Mouse (Mus musculus): ENCODE measurements around the gene Foxp1.

Gene Foxp1

DNA sequence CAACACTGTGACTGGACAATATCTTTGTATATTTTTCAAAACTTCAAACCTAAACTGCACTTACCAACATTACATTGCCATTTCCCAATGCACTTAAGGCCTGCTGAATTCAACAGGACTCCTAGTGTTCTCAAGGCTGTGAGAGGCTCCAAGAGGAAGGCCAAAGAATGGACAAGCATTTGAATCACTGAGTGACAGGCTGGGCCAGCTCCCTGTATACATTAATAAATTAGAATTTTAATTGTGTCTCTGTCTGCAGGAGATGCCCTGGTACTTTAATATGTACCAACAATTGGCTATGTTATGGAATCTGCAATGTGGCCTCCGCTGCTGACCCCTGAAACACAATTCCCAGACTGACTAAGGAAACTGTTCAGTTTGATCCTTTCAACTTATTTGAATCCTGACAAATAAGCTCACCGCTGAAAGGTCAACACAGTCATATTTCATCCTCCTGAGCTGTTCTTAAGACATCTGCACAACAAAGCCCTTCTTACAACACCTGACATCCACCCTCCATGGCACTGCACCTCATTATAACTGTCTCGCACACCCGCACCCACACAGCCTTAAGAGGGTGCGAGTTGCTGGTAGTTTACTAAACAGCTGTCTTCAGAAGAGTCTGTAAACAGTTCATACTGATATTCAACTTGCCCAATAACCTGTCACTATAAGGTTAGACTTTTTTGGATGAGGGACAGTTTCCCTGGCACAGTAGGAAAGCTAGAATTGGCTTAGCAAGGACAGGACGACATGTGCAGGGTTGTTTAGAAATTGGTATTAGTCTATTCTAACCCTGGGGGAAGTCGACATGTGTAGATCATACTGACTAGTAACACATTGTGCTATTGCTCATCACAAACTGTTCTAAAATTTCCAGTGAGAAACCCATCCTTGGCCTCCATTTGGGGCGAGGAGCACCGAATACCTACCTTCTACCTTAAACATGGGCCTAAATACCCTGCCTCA, 448.9 kb downstream of the Foxp1 start:
- DNase-seq = no peak

- DNase-seq = no peak
Observed at GRCm38 (mm10) chr6:99070710-99071109, 451.8 kb downstream of the Foxp1 start.

GRCm38 (mm10) chr6:99069726-99070125, 452.8 kb downstream of the Foxp1 start:
- no peak for DNase-seq

- DNase-seq = no peak
Observed at GRCm38 (mm10) chr6:99065569-99066353, 456.8 kb downstream of the Foxp1 start.

DNA sequence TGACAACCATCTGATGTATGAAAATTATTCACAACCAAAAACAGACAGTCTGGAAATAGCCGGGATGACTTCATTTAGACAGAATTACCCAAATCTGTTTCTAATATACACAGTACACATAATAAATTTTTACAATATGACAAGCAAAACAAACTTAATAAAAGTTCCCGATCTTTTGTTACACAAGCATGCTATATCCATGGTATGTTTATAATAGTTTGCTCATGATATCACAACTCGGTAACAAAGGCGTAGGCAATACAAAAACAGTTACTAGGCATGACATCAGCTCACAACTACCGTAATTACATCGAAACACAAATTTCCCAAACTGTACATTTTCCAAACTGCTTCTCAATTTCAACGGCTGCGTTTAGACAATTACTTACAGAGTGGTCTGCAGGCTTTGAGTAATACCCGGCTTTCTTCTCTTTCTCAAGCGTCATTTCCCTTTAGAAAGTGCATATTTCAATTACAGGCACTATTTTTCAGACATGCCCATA, 458.5 kb downstream of the Foxp1 start:
- DNase-seq = no peak

DNA sequence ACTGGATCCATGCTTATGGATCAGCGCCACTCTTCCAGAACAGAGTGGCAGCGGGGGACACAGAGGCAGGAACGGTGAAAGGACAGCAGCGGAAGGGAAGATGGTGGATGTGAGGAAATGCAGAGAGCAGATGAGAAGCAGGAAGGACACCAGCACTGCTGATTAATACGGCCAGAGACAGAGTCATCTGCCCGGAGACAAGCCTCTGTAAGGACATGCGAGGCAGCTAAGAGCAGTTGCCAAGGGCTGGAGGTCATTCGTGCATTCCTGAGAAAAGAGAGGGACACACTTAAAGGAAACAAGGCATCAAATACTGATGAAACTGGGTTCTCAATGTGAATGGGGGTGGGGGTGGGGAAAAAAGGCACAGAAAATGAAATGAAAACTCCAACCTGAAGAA, 459.6 kb downstream of the Foxp1 start:
- no peak for DNase-seq

DNA sequence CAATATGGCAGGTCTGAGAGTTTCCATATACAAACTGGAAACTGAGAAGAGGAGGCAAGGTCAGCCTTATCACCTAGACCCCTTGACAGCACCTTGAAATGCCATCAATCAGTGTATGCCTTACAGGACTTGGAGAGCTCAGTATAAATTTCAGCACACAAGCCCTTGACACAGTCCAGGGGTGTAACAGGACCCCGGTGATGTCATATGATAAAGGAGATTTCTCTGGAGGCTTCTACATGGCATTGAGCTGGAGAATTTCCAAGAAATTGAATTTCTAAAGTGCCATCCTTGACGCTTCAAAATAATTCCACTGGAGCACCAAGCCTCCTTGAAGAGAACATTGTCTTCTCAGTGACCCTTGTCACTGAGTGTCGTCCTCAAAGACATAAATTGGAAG, 463.8 kb downstream of the Foxp1 start:
- no peak for DNase-seq

GRCm38 (mm10) chr6:99057113-99057553, 465.4 kb downstream of the Foxp1 start:
- DNase-seq = no peak

DNA sequence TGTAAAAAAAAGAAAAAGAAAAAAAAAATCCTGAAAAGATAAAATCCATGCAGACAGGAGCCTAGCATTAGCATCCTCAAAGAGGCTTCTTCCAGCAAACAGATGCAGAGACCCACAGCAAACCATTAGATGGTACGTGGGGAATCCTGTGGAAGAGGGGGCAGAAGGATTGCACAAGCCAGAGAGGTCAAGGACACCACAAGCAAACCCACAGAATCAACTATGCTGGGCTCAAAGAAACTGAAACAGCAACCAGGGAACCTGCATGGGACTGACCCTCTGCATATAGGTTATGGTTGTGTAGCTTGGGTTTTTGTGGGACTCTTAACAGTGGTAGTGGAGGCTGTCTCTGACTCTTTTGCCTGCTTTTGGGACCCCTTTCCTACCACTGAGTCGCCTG, 466.1 kb downstream of the Foxp1 start:
- no peak for DNase-seq

DNA sequence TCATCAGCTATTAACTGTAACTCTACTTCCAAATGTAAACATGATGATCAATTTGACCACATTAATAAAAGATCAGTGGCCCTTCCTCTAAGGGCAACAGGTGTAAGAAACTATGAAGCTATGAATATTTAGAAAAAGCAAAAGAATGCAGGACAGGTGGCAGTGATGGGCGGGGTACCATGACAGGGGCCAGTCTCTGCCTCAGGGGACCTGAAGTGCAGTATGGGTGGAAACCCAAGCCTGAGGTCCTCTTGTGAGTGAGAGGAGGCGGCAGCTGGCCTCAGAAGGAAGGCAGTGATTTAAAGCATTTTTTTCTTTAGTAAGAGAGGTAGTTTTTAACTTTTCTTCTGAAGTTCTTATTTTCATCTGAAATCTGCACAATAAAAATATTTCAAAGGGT, 468.5 kb downstream of the Foxp1 start:
- DNase-seq = no peak

DNA sequence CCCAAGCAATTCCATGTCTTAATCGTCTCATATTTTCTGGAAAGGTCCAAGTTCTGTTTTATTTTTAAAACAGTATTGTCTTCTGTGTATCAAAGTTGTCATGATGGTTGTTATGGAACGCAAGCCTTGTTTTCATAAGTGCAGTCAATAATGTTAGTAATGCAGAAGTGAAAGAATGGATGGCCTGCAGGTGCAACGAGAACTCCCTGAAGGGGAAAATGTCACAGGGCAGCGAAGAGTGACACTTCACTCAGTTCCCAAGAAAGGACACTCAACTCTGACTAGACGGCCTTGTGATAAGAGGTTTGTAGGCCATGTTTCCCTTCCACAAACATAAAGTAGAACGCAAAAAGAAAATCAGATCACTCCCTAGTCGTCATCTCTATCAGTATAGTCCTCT, 469.4 kb downstream of the Foxp1 start:
- DNase-seq = no peak

GRCm38 (mm10) chr6:99051724-99052123, 470.8 kb downstream of the Foxp1 start:
- DNase-seq = no peak

DNA sequence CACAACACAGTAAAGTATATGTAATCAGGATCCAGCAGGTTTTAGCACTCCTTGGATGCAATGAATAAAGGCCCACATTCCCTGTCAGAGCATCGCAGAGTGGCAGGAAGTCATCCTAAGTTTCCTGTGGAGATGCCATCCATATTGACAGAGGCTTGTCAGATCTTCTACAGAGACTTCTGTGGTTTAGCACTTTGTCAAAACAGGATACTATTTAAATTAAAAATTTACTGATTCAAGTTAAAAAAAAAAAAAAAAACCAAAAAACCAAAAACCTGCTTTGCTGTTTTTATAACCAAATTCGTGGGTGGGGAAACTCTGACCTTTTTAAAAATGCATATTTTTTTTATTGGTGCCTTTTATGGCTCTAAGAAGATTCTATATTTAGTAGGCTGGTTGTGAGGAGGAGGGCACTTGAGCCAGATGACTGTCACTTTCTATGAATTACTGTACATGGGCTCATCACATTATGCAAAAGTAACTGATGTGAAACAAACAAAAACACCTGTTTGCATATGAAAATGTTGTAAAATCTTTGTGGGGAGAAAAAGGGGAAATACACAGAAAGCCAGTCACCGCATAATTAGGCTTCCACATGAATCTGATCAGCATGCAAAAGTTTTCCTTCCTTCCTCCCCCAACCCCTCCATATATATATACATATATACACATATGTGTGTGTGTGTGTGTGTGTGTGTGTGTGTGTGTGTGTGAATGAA, 472.1 kb downstream of the Foxp1 start:
- no peak for DNase-seq

DNA sequence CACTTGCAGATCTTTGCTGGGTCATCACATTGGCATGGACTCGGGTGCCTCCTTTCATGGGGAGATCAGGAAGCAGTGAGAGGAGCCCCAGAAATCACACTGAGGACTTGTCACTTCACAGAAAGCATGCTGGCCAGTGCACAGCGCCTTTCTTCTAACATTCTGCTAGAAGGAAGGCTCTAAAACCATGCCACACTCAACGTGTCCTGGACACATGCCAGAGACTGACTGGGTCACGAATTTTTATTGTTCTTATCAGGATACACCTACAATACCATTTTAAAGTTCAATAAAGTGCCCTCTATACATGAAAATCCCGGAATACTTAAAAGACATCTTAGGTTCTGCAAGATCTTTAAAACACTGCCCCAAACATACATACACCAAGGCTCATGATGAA, 475.2 kb downstream of the Foxp1 start:
- no peak for DNase-seq

GRCm38 (mm10) chr6:99045845-99046788, 476.4 kb downstream of the Foxp1 start:
- no peak for DNase-seq

DNA sequence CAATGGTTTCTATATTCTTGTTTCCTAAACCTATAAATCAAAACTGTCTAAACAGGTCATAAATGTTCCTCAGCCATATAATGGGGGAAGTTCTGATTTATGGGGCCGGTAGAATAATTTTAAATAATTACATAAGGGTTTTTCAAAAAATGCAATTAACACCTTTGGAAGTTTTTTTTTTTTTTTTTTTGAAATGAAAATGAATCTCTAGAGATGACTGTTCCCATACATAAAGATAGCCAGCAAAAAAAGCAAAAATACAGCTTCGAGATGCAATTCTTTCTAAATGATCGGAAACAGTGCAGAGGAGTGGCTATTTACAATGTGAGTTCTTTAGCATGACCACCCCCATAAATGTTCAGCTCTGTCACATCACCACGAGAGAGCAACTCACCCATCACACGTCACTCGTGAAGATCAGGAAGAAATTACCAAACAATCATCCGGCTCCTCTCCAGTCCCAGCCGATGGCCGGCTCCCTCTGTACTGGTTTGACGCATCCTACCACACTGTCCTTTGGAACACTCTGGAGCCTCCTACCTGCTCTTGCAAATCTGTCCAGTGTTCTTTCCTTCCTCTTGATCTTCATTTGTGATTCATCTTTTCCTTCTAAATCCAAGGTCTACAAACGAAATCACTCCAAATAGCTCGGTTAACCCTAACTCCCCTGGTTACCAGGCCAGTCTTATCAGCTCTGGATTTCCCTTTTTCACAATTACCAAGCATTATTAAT, 478.4 kb downstream of the Foxp1 start:
- DNase-seq = no peak

- DNase-seq = no peak
Observed at GRCm38 (mm10) chr6:99043226-99043625, 479.3 kb downstream of the Foxp1 start.

GRCm38 (mm10) chr6:99042175-99042954, 480.2 kb downstream of the Foxp1 start:
- no peak for DNase-seq

GRCm38 (mm10) chr6:99038977-99039376, 483.5 kb downstream of the Foxp1 start:
- DNase-seq = no peak

All from liver (tissue).